In the genomic region with DNA sequence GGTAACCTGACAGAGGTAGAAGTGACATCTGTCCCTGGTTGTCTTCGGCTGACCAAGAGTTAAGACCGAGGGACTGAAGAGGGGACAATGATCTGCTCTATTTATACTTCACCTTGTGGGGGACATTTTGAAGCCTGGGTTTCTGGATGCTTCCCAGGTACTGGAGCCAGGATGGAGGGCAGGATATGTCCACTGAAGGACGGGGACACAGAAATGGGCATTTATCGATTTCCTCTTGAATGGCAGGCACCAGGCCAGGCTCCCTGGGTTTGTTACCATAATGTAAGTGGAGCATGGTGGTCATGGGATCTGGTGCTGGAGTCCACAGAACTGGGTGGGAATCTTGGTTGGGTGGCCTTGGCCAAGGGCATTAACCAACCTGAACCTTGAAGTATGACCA, we compare ENCODE assay signal across 23 mouse cellular contexts.
DNase-seq lines count a peak whose midpoint lies in the region; ATAC-seq lines count a peak whose summit lies in the region.
"Had no signal": no experiment of that assay in that cellular context is flagged by ENCODE, and none has a peak within 500 bp of the region (broad histone marks: within the 10 kb centered on the region; RNA-seq: fewer than 3 reads in every experiment).

No protein-coding gene starts in this region.

- peak; percentile 62 for DNase-seq in cerebellum, adult 11-12 months
- DNase-seq in cerebellum, postnatal 25 days, result no peak
- no peak for DNase-seq in forebrain, embryonic 10.5 days (ENCODE audit: extremely low spot score, low spot score)
- no peak for DNase-seq in hindbrain, embryonic 11.5 days (ENCODE audit: low spot score)
- DNase-seq in cerebellum, postnatal 10 days, result peak; percentile 56 to 64
- no peak for DNase-seq in embryo, embryonic 10.5 days (ENCODE audit: low spot score)
- DNase-seq: adrenal gland, adult 8-10 months; adrenal gland, postnatal 36 days; B cell, adult 2 months; embryo, embryonic 11 days; gastrocnemius, postnatal 14 days; heart, adult 2 months; kidney, adult 8-10 months had no signal

- H3K4me2 ChIP-seq in forebrain, embryonic 15.5 days (replicated peaks), result no peak overlapping the region
- no peak overlapping the region for H3K4me2 ChIP-seq in hindbrain, embryonic 15.5 days
- H3K4me2 ChIP-seq in hindbrain, embryonic 11.5 days (replicated peaks; ENCODE audit: low read depth, low read length), result no peak overlapping the region
- H3K4me2 ChIP-seq: embryonic facial prominence, embryonic 15.5 days; heart, embryonic 12.5 days; hindbrain, embryonic 12.5 days had no signal

- H3K36me3 ChIP-seq in forebrain, embryonic 10.5 days (replicated peaks), result no peaks in the 10 kb centered on the region
- no peaks in the 10 kb centered on the region for H3K36me3 ChIP-seq in forebrain, embryonic 15.5 days
- no peaks in the 10 kb centered on the region for H3K36me3 ChIP-seq in hindbrain, embryonic 15.5 days
- H3K36me3 ChIP-seq in hindbrain, embryonic 11.5 days (ENCODE audit: control insufficient read depth, insufficient read depth, low read length), result no peaks in the 10 kb centered on the region
- H3K36me3 ChIP-seq: embryonic facial prominence, embryonic 15.5 days; G1E; heart, embryonic 12.5 days; hindbrain, embryonic 12.5 days had no signal

- H3K27ac ChIP-seq in forebrain, embryonic 10.5 days, result peak overlapping the region; percentile 69; the same call in 1 of the 2 replicates
- H3K27ac ChIP-seq in forebrain, embryonic 15.5 days (replicated peaks), result no peak overlapping the region
- H3K27ac ChIP-seq in hindbrain, embryonic 15.5 days (replicated peaks), result peak overlapping the region; percentile 56; the same call in 1 of the 2 replicates
- H3K27ac ChIP-seq in hindbrain, embryonic 11.5 days (ENCODE audit: low read depth, low read length), result no peak overlapping the region
- H3K27ac ChIP-seq: heart, adult 2 months; hindbrain, embryonic 12.5 days had no signal

- H3K27me3 ChIP-seq in forebrain, embryonic 10.5 days (ENCODE audit: poor library complexity, severe bottlenecking), result peaks cover 40% of the 10 kb centered on the region
- no peaks in the 10 kb centered on the region for H3K27me3 ChIP-seq in forebrain, embryonic 15.5 days
- no peaks in the 10 kb centered on the region for H3K27me3 ChIP-seq in hindbrain, embryonic 15.5 days
- no peaks in the 10 kb centered on the region for H3K27me3 ChIP-seq in hindbrain, embryonic 11.5 days (ENCODE audit: control insufficient read depth, insufficient read depth, low read length)
- H3K27me3 ChIP-seq: embryonic facial prominence, embryonic 15.5 days; heart, embryonic 12.5 days; hindbrain, embryonic 12.5 days had no signal

- no peak overlapping the region for H3K9ac ChIP-seq in forebrain, embryonic 15.5 days (replicated peaks)
- no peak overlapping the region for H3K9ac ChIP-seq in hindbrain, embryonic 15.5 days
- H3K9ac ChIP-seq in hindbrain, embryonic 11.5 days (ENCODE audit: low read depth, low read length), result no peak overlapping the region
- H3K9ac ChIP-seq: embryonic facial prominence, embryonic 15.5 days; heart, embryonic 12.5 days; hindbrain, embryonic 12.5 days had no signal

- no peaks in the 10 kb centered on the region for H3K9me3 ChIP-seq in forebrain, embryonic 10.5 days
- no peaks in the 10 kb centered on the region for H3K9me3 ChIP-seq in forebrain, embryonic 15.5 days
- no peaks in the 10 kb centered on the region for H3K9me3 ChIP-seq in hindbrain, embryonic 15.5 days
- no peaks in the 10 kb centered on the region for H3K9me3 ChIP-seq in hindbrain, embryonic 11.5 days (ENCODE audit: control insufficient read depth, low read length)
- H3K9me3 ChIP-seq: embryonic facial prominence, embryonic 15.5 days; heart, embryonic 12.5 days; hindbrain, embryonic 12.5 days had no signal

- no peak overlapping the region for H3K4me3 ChIP-seq in forebrain, embryonic 10.5 days
- H3K4me3 ChIP-seq in forebrain, embryonic 15.5 days, result no peak overlapping the region
- no peak overlapping the region for H3K4me3 ChIP-seq in hindbrain, embryonic 15.5 days
- H3K4me3 ChIP-seq in hindbrain, embryonic 11.5 days (ENCODE audit: low read depth, low read length), result no peak overlapping the region
- H3K4me3 ChIP-seq: embryonic facial prominence, embryonic 15.5 days; erythroblast, embryonic 14.5 days; heart, adult 2 months; heart, embryonic 12.5 days; hindbrain, embryonic 12.5 days had no signal

- peaks cover 45% of the 10 kb centered on the region for H3K4me1 ChIP-seq in forebrain, embryonic 10.5 days
- H3K4me1 ChIP-seq in forebrain, embryonic 15.5 days, result peaks cover 40% of the 10 kb centered on the region
- peaks cover 41% of the 10 kb centered on the region for H3K4me1 ChIP-seq in hindbrain, embryonic 15.5 days (replicated peaks)
- H3K4me1 ChIP-seq in hindbrain, embryonic 11.5 days (replicated peaks; ENCODE audit: control insufficient read depth, insufficient read depth, low read length), result peaks cover 6% of the 10 kb centered on the region

- no peak for ATAC-seq in forebrain, embryonic 15.5 days (replicated peaks)
- ATAC-seq in hindbrain, embryonic 15.5 days (ENCODE audit: low FRiP score, low read depth), result no peak
- ATAC-seq in hindbrain, embryonic 11.5 days (ENCODE audit: low FRiP score), result no peak
- ATAC-seq: CD4-positive, CD25-positive, alpha-beta regulatory T cell, adult 4 months; inflammation-experienced regulatory T-cells, adult 6 months; intestine, postnatal 0 days had no signal

- 92% methylated on average over 4 of the region's 4 CpGs for WGBS in forebrain, embryonic 10.5 days
- 86% methylated on average over 4 of the region's 4 CpGs for whole genome bisulfite sequencing in forebrain, embryonic 15.5 days
- WGBS in hindbrain, embryonic 15.5 days, result 83% methylated on average over 4 of the region's 4 CpGs
- WGBS in hindbrain, embryonic 11.5 days, result 95% methylated on average over 4 of the region's 4 CpGs

Comparison
In these comparisons a context has a peak if more than half of its experiments do, and no peak if none do; other contexts are left out.
1. DNase-seq: peak in cerebellum, adult 11-12 months (single experiment) and cerebellum, postnatal 10 days (2 of 2); none in cerebellum, postnatal 25 days (0 of 2), forebrain, embryonic 10.5 days (single experiment), hindbrain, embryonic 11.5 days (single experiment) and embryo, embryonic 10.5 days (single experiment).
2. H3K27ac ChIP-seq: peak in forebrain, embryonic 10.5 days (single experiment) and hindbrain, embryonic 15.5 days (single experiment); none in forebrain, embryonic 15.5 days (single experiment) and hindbrain, embryonic 11.5 days (single experiment).